Mouse (Mus musculus) small intestine, adult 2 months (tissue): Measurements from ENCODE around the gene Prss30. TPM values are rescaled to one million over a fixed set of nuclear protein-coding genes. Genes with fewer than 3 reads are reported as not detected.
"Not testable (repeated sequence)": the region's sequence is repeated elsewhere in the genome, so short reads cannot be mapped to it uniquely, and the experiment has no call there.

Experiments
- H3K27ac ChIP-seq: fragments of 200-500 bp; 2 replicates; pipeline ENCODE4 v1.5.1; 2012; ENCODE audit warnings: low read depth, low read length, control low read depth, inconsistent platforms; ENCODE audit not compliant: insufficient read depth
- H3K27me3 ChIP-seq: fragments of 200-500 bp; 2 replicates; pipeline ENCODE4 v1.6.1; 2012; ENCODE audit warnings: mild to moderate bottlenecking, moderate library complexity, low read length, inconsistent platforms; ENCODE audit not compliant: control insufficient read depth, insufficient read depth
- H3K36me3 ChIP-seq: fragments of 200-500 bp; 2 replicates; pipeline ENCODE4 v1.6.1; 2012; ENCODE audit warnings: mild to moderate bottlenecking, low read length, control low read depth, inconsistent platforms; ENCODE audit not compliant: control insufficient read depth, insufficient read depth
- H3K4me1 ChIP-seq: fragments of 200-500 bp; 2 replicates; pipeline ENCODE4 v1.6.1; 2012; ENCODE audit warnings: low read length, inconsistent platforms, mixed read lengths; ENCODE audit not compliant: control insufficient read depth, insufficient read depth, insufficient read length
- H3K4me3 ChIP-seq: fragments of 200-500 bp; 2 replicates; pipeline ENCODE4 v1.5.1; 2012; ENCODE audit warnings: low read depth, mild to moderate bottlenecking, control low read depth, inconsistent platforms, low read length, moderate library complexity
- CTCF ChIP-seq: fragments of 200-500 bp; IDR thresholded peaks from 2 replicates; pipeline ENCODE4 v1.5.1; 2012; ENCODE audit warnings: low read depth, mild to moderate bottlenecking, control low read depth, inconsistent platforms, low read length, moderate library complexity, mixed read lengths; ENCODE audit not compliant: insufficient replicate concordance, insufficient read length; ENCODE audit errors: extremely low read depth
- POLR2A ChIP-seq: fragments of 200-500 bp; IDR thresholded peaks from 2 replicates; pipeline ENCODE4 v1.6.1; 2012; ENCODE audit warnings: low read depth, mild to moderate bottlenecking, control low read depth, inconsistent platforms, low read length, moderate library complexity
- WGBS: fragments of 180-500 bp; shearing (Covaris S2); methylation state at CpG from one replicate; pipeline ENCODE4 v1.1.7; 2018; 5-methylcytosine and 5-hydroxymethylcytosine counted together
- polyA plus RNA-seq: library from polyadenylated mRNA; depleted of rRNA; stranded (reverse); fragments of >200 nt; gene quantifications from 2 replicates; pipeline ENCODE4 v1.2.3, GENCODE M21; 2012

Gene Prss30
- polyA plus RNA-seq, 1 experiment = 150 TPM

- no peak overlapping the region for H3K4me3 ChIP-seq
Observed at GRCm38 (mm10) chr17:23965805-23966425, 14.5 kb downstream of the Prss30 start.

GRCm38 (mm10) chr17:23961573-23962122, 18.7 kb downstream of the Prss30 start:
- Histone ChIP-seq H3K36me3 (no peaks in the 10 kb centered on the region), H3K27me3 (no peaks in the 10 kb centered on the region), H3K4me3 (no peak overlapping the region), H3K4me1 (peaks cover 38% of the 10 kb centered on the region; the same call in 1 of the 2 replicates), H3K27ac (peak overlapping the region; percentile 100)
- 18% methylated on average over 4 of the region's 4 CpGs for WGBS
- TF ChIP-seq POLR2A = no peak
- TF ChIP-seq CTCF = no peak

More at GRCm38 (mm10) chr17:23965805-23966425, 14.5 kb downstream of the Prss30 start:
- 76% methylated on average over 6 of the region's 6 CpGs for WGBS
- H3K27ac ChIP-seq = no peak overlapping the region
- H3K4me1 ChIP-seq = peaks cover 44% of the 10 kb centered on the region; the same call in 1 of the 2 replicates
- no peak for TF ChIP-seq POLR2A
- no peaks in the 10 kb centered on the region for H3K27me3 ChIP-seq
- no peaks in the 10 kb centered on the region for H3K36me3 ChIP-seq

DNA sequence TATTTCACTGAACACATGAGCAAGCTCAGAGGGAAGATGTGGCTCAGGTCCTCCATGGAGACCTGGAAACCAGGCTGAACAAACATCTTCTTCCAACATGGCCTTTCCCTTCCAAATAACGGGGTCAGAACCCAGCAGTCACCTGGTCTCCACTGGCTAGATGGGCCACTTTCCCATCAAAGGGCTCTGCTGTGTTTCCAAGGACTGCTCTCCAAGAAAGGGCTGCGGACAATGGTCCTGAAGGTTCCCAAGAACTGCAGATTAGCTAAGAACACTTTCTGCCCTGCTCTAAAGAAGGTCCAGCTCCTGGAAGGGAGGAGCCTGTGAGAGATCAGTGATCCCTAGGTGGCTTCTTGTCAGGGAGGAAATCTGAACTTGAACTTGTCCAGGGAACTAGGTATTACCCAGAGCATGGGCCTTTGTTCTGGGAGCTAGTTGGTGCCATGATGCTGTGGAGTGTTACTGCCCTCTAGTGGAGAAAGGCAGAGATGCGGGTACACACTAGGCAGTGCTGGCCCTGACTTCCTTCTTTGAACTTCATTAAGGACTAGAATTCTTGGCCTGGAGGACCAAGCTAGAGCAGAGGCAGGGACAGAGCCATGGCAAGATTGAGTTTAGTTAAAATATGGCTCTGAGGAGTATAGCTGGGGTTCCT, 20.2 kb downstream of the Prss30 start:
- H3K27me3 ChIP-seq = no peaks in the 10 kb centered on the region
- WGBS = 37% methylated on average over 3 of the region's 3 CpGs
- no peaks in the 10 kb centered on the region for H3K36me3 ChIP-seq
- no peak overlapping the region for H3K4me3 ChIP-seq
- TF ChIP-seq POLR2A = no peak
- TF ChIP-seq CTCF = peak; percentile 94; the same call in 1 of the 2 replicates
- peaks cover 25% of the 10 kb centered on the region; the same call in 1 of the 2 replicates for H3K4me1 ChIP-seq
- peak overlapping the region; percentile 76 for H3K27ac ChIP-seq

DNA sequence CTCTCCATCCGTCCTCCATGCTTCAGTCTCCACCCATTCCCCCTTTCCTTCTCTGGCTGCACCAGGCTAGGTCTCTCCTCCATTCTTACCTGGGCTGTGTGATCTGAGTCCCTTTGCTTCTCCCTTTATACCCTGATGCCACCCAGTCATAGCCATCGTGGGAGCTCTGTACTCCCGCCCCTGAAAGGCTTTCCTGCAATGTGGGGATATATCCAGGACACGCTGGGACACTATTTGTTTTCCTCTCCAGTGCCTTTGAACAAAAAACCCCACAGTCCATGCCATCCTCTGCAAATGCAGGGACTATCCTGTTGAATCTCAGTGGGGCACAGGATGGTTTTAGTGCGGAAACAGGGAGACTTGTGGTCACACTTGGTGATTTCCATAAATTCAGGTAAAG, 25.2 kb downstream of the Prss30 start, which contains the start of gene Sbpl:
TSS of gene Sbpl (minus strand) at position 101 of the 400 bp plus-strand sequence.
- TF ChIP-seq POLR2A (no peak), CTCF (no peak)
- H3K27me3 ChIP-seq = no peaks in the 10 kb centered on the region
- no peak within 1 kb of the TSS for H3K27ac ChIP-seq
- peaks cover 8% of the 10 kb centered on the region; the same call in 1 of the 2 replicates for H3K4me1 ChIP-seq
- WGBS = 85% methylated on average over 5 of the region's 5 CpGs
- H3K4me3 ChIP-seq = no peak within 1 kb of the TSS
- no peaks in the 10 kb centered on the region for H3K36me3 ChIP-seq

DNA sequence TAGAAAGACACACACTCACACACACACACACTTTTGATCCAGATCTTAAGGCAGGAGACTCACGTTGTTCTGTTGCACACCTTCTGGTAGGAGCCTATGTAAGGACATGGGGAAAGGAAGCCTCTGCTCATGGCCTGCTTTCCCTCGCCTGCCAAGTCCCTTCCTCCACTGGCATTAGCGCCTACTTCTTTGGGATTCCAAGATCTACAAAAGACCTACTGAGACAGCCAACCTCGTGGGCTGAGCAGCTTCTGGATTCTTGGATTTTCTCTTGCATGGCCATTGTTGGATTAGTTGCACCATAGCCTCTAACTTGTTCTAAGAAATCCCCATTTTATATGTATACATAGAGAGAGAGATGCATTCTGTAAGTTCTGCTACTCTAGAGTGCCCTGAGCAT, 29.5 kb downstream of the Prss30 start:
- not testable (repeated sequence) for H3K4me3 ChIP-seq, H3K36me3 ChIP-seq, H3K27ac ChIP-seq, H3K4me1 ChIP-seq, H3K27me3 ChIP-seq
- 74% methylated on average over 4 of the region's 4 CpGs for WGBS

- no peaks in the 10 kb centered on the region for H3K4me1 ChIP-seq
- no peak overlapping the region for H3K27ac ChIP-seq
- no peaks in the 10 kb centered on the region for H3K36me3 ChIP-seq
- H3K27me3 ChIP-seq = no peaks in the 10 kb centered on the region
- H3K4me3 ChIP-seq = no peak overlapping the region
- WGBS = 90% methylated on average over 2 of the region's 2 CpGs
- TF ChIP-seq POLR2A = no peak
- TF ChIP-seq CTCF = no peak
Observed at GRCm38 (mm10) chr17:23949068-23949467, 31.3 kb downstream of the Prss30 start.

- H3K4me3 ChIP-seq, H3K36me3 ChIP-seq, H3K27me3 ChIP-seq, H3K27ac ChIP-seq, H3K4me1 ChIP-seq: not testable (repeated sequence)
- 81% methylated on average over 4 of the region's 4 CpGs for WGBS
Observed at GRCm38 (mm10) chr17:23947486-23947885, 32.9 kb downstream of the Prss30 start.
